ENCODE assay signal across 8 mouse cellular contexts in the genomic region with DNA sequence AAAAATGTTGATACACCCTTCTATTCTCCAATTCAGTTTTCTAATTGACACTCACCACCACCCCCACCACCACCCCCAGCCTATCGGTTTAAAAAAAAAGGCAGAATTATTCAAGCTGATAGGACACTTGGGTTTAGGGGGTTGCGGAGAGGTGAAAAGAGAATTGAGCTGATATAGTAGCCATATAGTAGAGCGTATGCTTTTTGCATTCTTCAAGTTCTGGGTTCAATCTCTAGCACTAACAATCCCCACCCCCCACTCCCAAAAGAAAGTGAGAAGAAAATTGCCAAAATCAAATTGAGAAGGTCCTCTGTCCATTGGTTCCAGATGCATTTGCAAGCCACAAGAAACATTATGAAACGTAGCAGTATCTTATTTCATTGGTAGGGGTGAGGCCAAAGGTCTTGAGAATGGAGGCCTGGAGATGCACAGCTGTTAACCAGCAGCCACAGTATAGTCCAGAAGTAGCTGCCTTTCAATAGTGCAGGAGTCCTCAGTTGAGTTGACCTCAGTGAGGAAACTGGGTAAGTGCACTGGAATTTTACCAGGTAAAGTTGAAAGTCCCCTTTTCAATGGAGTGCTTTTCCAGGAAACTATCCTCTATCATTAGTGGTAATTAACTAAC. TPM values are rescaled to one million over a fixed set of nuclear protein-coding genes. Genes with fewer than 3 reads are reported as not detected.
DNase-seq lines count a peak whose midpoint lies in the region; ATAC-seq lines count a peak whose summit lies in the region.

No protein-coding gene starts in this region.

- H3K36me3 ChIP-seq in erythroblast, embryonic 14.5 days (ENCODE audit: control insufficient read depth), result peaks cover 2% of the 10 kb centered on the region; the same call in 1 of the 2 replicates
- H3K36me3 ChIP-seq in forebrain, embryonic 12.5 days (replicated peaks), result no peaks in the 10 kb centered on the region
- H3K36me3 ChIP-seq in liver, embryonic 12.5 days, result 0 out of 2 replicates have a peak, but pooled peaks cover 4% of the 10 kb centered on the region

- peak overlapping the region; percentile 84 for H3K4me3 ChIP-seq in erythroblast, embryonic 14.5 days (replicated peaks)
- H3K4me3 ChIP-seq in forebrain, embryonic 12.5 days (replicated peaks), result peak overlapping the region; percentile 79
- H3K4me3 ChIP-seq in liver, embryonic 12.5 days, result peak overlapping the region; percentile 84

- intact Hi-C loops in left cerebral cortex, postnatal 4 days (cut with DNase I), result no loop called here

- H3K27me3 ChIP-seq in erythroblast, embryonic 14.5 days (ENCODE audit: control insufficient read depth), result peaks cover 5% of the 10 kb centered on the region
- no peaks in the 10 kb centered on the region for H3K27me3 ChIP-seq in forebrain, embryonic 12.5 days
- H3K27me3 ChIP-seq in liver, embryonic 12.5 days (replicated peaks), result no peaks in the 10 kb centered on the region

- H3K9me3 ChIP-seq in erythroblast, embryonic 14.5 days (ENCODE audit: control insufficient read depth, low read length), result no peaks in the 10 kb centered on the region
- no peaks in the 10 kb centered on the region for H3K9me3 ChIP-seq in forebrain, embryonic 12.5 days
- H3K9me3 ChIP-seq in liver, embryonic 12.5 days (replicated peaks), result no peaks in the 10 kb centered on the region

- H3K4me2 ChIP-seq in forebrain, embryonic 12.5 days, result peak overlapping the region; percentile 75
- peak overlapping the region; percentile 97 for H3K4me2 ChIP-seq in liver, embryonic 12.5 days

- H3K9ac ChIP-seq in forebrain, embryonic 12.5 days, result peak overlapping the region; percentile 90
- H3K9ac ChIP-seq in liver, embryonic 12.5 days, result peak overlapping the region; percentile 91

- peak; percentile 51 for DNase-seq in 3T3-L1 (ENCODE audit: low read depth, low spot score)
- DNase-seq in adrenal gland, postnatal 36 days, result no peak
- no peak for DNase-seq in left cerebral cortex, postnatal 4 days
- no peak for DNase-seq in right cerebral cortex, postnatal 10 days (ENCODE audit: low spot score in 2 of 2)

- no peak for ATAC-seq in erythroblast, adult 5-6 weeks (replicated peaks; ENCODE audit: low FRiP score, poor library complexity, severe bottlenecking)
- no peak for ATAC-seq in forebrain, embryonic 12.5 days (ENCODE audit: low FRiP score)
- ATAC-seq in liver, embryonic 12.5 days, result no peak

- H3K4me1 ChIP-seq in erythroblast, embryonic 14.5 days (ENCODE audit: control insufficient read depth), result peaks cover 30% of the 10 kb centered on the region
- peaks cover 25% of the 10 kb centered on the region for H3K4me1 ChIP-seq in forebrain, embryonic 12.5 days
- peaks cover 27% of the 10 kb centered on the region for H3K4me1 ChIP-seq in liver, embryonic 12.5 days

- H3K27ac ChIP-seq in forebrain, embryonic 12.5 days, result peak overlapping the region; percentile 97
- H3K27ac ChIP-seq in liver, embryonic 12.5 days, result peak overlapping the region; percentile 89; the same call in 1 of the 2 replicates

- WGBS in forebrain, embryonic 12.5 days, result 23% methylated on average over 4 of the region's 4 CpGs
- 45% methylated on average over 4 of the region's 4 CpGs for WGBS in liver, embryonic 12.5 days (ENCODE audit: insufficient replicate concordance)

RNA-seq across cellular contexts. Expression of a gene that starts 0.8 kb away (rescaled TPM):
- 0.12 and 0.19 TPM in 2 replicates for polyA plus RNA-seq in erythroblast, embryonic 14.5 days (2012)
- total RNA-seq in erythroblast, adult 5-6 weeks (2015; ENCODE audit: low replicate concordance), result 0.19 and 1.9 TPM in 2 replicates
- total RNA-seq in erythroblast, adult 5-6 weeks (2017; ENCODE audit: low replicate concordance), result 4.3 TPM in 2 replicates
- polyA plus RNA-seq in forebrain, embryonic 12.5 days (2016; fragmentation: Nextera tagmentation; extraction: Ambion mirVana), result 21.9 and 25.2 TPM in 2 replicates
- 5.1 and 5.6 TPM in 2 replicates for polyA plus RNA-seq in liver, embryonic 12.5 days (2016; fragmentation: Nextera tagmentation; extraction: Ambion mirVana)
- 10 to 100 TPM; 32.1 to 33.1 TPM for total RNA-seq in adrenal gland, postnatal 36 days (2021)
- 10 to 100 TPM; 58.4 to 64.0 TPM for total RNA-seq in left cerebral cortex, postnatal 4 days (2021)

RNA-seq across cellular contexts. Expression of a gene that starts 25.7 kb away (rescaled TPM):
- 0.06 and 0.11 TPM in 2 replicates for polyA plus RNA-seq in erythroblast, embryonic 14.5 days (2012)
- total RNA-seq in erythroblast, adult 5-6 weeks (2015; ENCODE audit: low replicate concordance), result 1.7 and 1.9 TPM in 2 replicates
- total RNA-seq in erythroblast, adult 5-6 weeks (2017; ENCODE audit: low replicate concordance), result 3.1 and 4.2 TPM in 2 replicates
- 52.7 and 54.1 TPM in 2 replicates for polyA plus RNA-seq in forebrain, embryonic 12.5 days (2016; fragmentation: Nextera tagmentation; extraction: Ambion mirVana)
- polyA plus RNA-seq in liver, embryonic 12.5 days (2016; fragmentation: Nextera tagmentation; extraction: Ambion mirVana), result 10.6 and 10.9 TPM in 2 replicates
- 10 to 100 TPM; 18.6 to 20.2 TPM for total RNA-seq in adrenal gland, postnatal 36 days (2021)
- 10 to 100 TPM; 55.2 to 58.7 TPM for total RNA-seq in left cerebral cortex, postnatal 4 days (2021)

Comparison
In these comparisons a context has a peak if more than half of its experiments do, and no peak if none do; other contexts are left out.
1. RNA of a gene that starts 0.8 kb away (total RNA-seq): 58.4 to 64.0 TPM in left cerebral cortex, postnatal 4 days and 32.1 to 33.1 TPM in adrenal gland, postnatal 36 days; 0.19 to 4.3 TPM in erythroblast, adult 5-6 weeks; every median in the first group is over 4 times any median in the second.
2. Peak in every context shown above with its lines, with median percentiles within 50 percentile points of each other: H3K4me3 ChIP-seq.